Mouse (Mus musculus): ENCODE data around the gene Nol9.

Nol9 gene

GRCm38 (mm10) chr4:152041924-152042641 is 3.0 kb downstream of the Nol9 start:
- CTCF ChIA-PET = interaction anchor here (0.7 kb wide), 2 partner anchors 31 to 71 kb away, joined by 4 to 5 read pairs; no protein-coding TSS in a partner anchor

GRCm38 (mm10) chr4:152043171-152043570 is 4.0 kb downstream of the Nol9 start:
- CTCF ChIA-PET = interaction anchor here (0.7 kb wide), 1 partner anchor 14 kb away, joined by 5 read pairs; no protein-coding TSS in a partner anchor

- CTCF ChIA-PET = no interaction called here
Observed at GRCm38 (mm10) chr4:152044609-152045008, 5.5 kb downstream of the Nol9 start.

DNA sequence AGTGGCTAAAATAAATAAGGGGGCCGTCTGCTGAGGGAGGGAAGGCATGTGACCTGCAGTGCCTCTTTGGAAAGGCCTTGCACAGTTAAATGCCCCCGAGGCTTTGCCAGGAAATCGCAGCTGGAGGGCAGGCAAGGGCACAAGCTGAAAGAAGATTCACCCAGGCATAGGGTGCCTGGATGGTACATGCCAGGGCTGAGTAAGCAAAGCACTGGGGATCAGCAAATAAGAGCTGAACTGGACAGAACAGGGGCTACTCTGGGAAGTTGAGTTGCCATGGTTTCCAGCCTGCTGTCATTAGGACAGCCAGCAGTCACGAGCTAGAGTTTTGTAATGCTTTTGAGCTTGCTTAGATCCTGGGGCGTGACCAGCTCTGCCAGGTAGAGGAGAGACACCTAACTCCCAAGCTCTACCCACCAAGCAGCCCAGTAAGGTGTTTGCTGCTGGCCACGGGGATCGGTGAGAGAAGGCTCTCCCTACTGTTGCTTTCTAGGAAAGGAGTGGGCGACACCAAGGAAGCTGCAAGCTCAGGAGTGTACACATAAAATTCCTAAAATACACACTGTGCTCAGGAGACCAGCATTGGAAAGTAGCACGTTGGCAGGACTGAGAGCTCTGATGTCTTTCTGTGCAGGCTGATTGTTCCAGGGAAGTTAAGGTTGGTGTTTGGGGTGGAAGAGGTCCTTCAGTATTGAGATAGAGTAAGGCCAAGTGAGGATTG is 23.4 kb downstream of the Nol9 start:
- CTCF ChIA-PET = no interaction called here

- CTCF ChIA-PET = no interaction called here
Observed at GRCm38 (mm10) chr4:152067280-152067679, 28.2 kb downstream of the Nol9 start.

DNA sequence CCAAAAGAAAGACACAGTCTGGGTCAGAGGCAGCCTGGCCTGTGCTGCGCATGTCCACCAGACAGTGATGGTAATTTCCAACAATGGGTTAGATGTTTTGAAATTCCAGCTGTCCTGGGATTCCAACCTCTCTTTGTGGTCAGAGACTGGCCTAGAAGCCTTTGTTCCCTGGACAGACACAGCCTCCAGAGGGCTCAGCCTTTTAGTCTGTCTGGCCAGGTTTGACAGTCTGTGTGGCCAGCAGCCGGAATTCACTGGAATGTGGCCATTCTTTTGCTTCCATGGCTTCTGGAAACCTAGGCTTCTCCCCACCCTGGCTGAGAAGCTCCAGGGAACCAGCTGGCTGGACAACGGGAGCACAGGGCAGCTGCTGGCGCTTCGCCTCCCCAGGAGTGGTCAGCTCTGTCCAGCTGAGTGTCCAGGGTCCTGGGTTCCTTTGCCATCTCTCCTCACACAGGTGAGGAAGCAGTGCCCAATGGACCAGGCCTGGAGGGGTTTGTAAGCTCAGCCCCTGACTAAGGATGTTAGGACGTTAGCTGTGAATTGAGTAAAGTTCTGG is 29.1 kb downstream of the Nol9 start:
- CTCF ChIA-PET = no interaction called here

- CTCF ChIA-PET = no interaction called here
Observed at GRCm38 (mm10) chr4:152069245-152069644, 30.1 kb downstream of the Nol9 start.

GRCm38 (mm10) chr4:152070494-152071396 is 31.6 kb downstream of the Nol9 start:
- CTCF ChIA-PET = no interaction called here

GRCm38 (mm10) chr4:152072121-152072601 is 33.0 kb downstream of the Nol9 start, which contains the start of gene Plekhg5:
TSS of gene Plekhg5 (plus strand) at chr4:152072498.
- CTCF ChIA-PET = no interaction called here

GRCm38 (mm10) chr4:152072655-152073054 is 33.5 kb downstream of the Nol9 start:
- CTCF ChIA-PET = no interaction called here

DNA sequence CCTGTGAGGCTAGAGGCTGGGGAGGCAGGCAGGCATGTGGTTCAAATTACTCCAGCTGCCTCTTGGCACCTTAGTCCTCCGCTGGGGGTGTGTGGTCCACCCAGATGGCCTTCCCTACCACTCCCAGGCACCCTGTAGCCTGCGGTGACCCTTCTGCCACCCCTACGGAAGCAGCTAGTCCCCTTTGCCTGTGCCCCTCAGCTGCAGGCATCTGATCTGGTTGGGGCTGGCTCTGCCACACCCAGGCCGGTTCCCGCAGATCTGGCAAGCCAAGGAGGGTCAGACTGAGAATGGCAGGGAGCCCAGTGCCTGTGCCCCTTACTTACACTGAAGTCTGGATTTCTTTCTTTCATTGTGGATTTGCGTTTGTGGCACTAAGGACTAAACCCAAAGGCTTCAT is 34.6 kb downstream of the Nol9 start:
- CTCF ChIA-PET = no interaction called here

- CTCF ChIA-PET = no interaction called here
Observed at GRCm38 (mm10) chr4:152074548-152074947, 35.4 kb downstream of the Nol9 start.

GRCm38 (mm10) chr4:152077191-152077590 is 38.1 kb downstream of the Nol9 start:
- CTCF ChIA-PET = no interaction called here

- CTCF ChIA-PET = no interaction called here
Observed at GRCm38 (mm10) chr4:152078105-152078530, 39.0 kb downstream of the Nol9 start.

DNA sequence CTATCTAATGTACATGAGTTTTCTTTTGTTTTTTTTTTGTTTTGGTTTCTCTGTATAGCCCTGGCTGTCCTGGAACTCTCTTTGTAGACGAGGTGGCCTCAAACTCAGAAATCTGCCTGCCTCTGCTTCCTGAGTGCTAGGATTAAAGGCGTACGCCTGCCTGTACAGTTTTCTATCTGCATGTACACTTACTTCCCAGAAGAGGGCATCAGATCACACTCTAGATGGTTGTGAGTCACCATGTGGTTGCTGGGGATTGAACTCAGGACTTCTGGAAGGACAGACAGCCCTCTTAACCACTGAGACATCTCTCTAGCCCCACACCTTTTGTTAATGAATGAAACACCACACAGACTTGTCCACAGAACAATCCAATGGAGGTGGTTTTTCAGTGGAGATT is 40.1 kb downstream of the Nol9 start:
- CTCF ChIA-PET = no interaction called here

GRCm38 (mm10) chr4:152079931-152080330 is 40.8 kb downstream of the Nol9 start:
- CTCF ChIA-PET = no interaction called here

GRCm38 (mm10) chr4:152083611-152084220 is 44.6 kb downstream of the Nol9 start:
- CTCF ChIA-PET = interaction anchor here (0.5 to 0.6 kb wide), 2 partner anchors 112 to 1862 kb away, joined by 3 read pairs; no protein-coding TSS in a partner anchor

DNA sequence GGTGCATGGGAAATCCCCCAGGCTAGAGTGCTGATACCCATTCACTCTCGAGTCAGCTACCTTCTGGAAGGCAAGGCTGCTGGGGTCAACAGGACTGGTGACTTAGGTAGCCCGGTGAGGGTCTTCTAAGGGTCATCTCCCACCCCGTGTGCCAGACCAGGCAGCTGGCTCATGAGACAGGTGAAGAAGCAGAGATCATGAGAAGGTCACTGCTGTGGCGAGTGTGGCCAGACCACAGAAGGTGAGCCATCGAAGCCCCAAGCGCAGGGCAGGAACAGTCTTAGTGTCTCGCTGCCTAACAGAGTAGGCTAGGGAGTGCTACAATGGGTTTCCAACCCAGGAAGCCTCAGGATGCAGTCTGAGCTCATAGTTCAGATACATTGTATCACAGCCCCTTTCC is 45.5 kb downstream of the Nol9 start:
- CTCF ChIA-PET = no interaction called here

DNA sequence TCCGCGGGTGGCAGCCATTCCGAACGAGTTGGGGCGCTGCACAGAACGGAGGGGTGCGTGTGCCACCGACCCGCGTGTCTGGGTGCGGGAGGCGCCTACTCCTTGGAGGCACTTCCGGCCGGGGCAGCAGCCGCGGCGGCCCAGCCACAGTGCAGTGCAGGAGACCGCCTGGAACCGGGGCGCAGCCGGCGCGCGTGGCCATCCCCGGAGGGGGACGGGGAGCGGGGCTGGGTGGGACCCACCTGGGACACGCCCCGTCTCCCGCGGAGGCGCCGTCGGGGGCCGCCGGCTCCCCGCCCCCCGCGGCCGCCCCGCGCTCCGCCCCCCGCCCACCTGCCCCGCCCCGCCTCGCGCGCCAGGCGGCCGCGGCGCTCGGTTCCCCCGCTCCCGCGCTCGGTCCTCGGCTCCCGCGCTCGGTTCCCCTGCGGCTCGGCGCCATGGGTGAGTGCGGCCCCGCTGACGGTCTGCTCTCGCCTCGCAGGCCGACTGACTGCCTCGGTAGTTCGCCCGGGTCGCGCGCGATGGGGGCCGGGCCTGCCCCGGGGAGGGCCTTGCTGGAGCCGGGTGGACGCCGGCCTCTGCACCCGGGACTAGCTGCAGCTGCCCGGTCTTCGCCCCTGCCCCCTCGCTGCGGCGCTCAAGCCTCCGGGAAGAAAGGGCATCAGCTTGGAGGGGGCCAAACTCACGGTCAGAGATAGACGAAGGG is 47.5 kb downstream of the Nol9 start:
- CTCF ChIA-PET = no interaction called here

GRCm38 (mm10) chr4:152087211-152088081 is 48.3 kb downstream of the Nol9 start:
- CTCF ChIA-PET = no interaction called here

All from spleen, embryonic (tissue).